Mouse (Mus musculus): ENCODE results near the gene Hist2h3c1. TPM values are rescaled to one million over a fixed set of nuclear protein-coding genes. Genes with fewer than 3 reads are reported as not detected.
"Not testable (repeated sequence)": the region's sequence is repeated elsewhere in the genome, so short reads cannot be mapped to it uniquely, and the experiment has no call there.

Gene Hist2h3c1
- total RNA-seq, 2 experiments from 2014 or later = not detected

DNA sequence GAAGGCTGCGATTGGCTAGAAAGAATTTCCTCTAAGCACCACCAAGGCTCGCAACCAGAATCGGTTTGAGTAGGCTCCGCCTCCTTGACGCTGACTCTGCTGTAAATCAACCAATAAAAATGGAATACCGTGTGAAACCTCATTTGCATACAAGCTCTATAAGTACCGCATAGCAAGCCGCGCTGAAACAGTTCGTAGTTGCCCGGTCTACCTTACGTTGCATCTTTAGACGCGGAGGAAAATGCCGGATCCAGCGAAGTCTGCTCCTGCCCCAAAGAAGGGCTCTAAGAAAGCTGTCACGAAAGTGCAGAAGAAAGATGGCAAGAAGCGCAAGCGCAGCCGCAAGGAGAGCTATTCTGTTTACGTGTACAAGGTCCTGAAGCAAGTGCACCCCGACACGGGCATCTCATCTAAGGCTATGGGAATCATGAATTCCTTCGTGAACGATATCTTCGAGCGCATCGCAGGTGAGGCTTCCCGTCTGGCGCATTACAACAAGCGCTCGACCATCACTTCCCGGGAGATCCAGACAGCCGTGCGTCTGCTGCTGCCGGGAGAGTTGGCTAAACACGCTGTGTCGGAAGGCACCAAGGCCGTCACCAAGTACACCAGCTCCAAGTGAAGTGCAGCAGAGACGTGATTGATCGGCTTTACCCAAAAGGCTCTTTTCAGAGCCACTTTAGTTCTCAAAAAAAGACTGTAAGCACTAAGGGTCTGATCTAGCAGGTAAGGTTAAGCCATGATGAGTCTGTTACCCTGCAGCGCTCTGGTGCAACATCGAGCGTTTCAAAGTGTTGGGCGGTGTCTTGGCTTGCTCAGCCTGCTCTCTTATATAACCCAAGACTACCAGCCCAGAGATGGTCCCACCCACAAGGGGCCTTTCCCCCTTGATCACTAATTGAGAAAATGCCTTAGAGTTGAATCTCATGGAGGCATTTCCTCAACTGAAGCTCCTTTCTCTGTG is 23.3 kb downstream of the Hist2h3c1 start, which contains the start of gene Hist2h2bb:
TSS of gene Hist2h2bb (plus strand) at position 242 of the 964 bp plus-strand sequence.
- intact Hi-C loops (cut with DNase I) = loop anchor here (10.0 kb wide), 1 partner anchor 205 kb away; no protein-coding TSS in a partner anchor
- DNase-seq (ENCODE audit: low spot score in 2 of 2) = peak; percentile 91 to 94

GRCm38 (mm10) chr3:96273591-96274465 is 27.3 kb downstream of the Hist2h3c1 start:
- intact Hi-C loops (cut with DNase I) = no loop called here

GRCm38 (mm10) chr3:96277428-96277799 is 30.9 kb downstream of the Hist2h3c1 start:
- intact Hi-C loops (cut with DNase I) = loop anchor here (5.0 kb wide), 2 partner anchors 225 to 320 kb away; partner anchors contain the start of gene Ankrd34a
- DNase-seq (ENCODE audit: low spot score in 2 of 2) = peak; percentile 45 to 47

More at GRCm38 (mm10) chr3:96273591-96274465, 27.3 kb downstream of the Hist2h3c1 start:
- DNase-seq (ENCODE audit: low spot score in 2 of 2) = no peak

GRCm38 (mm10) chr3:96277800-96278624 is 31.5 kb downstream of the Hist2h3c1 start:
- intact Hi-C loops (cut with DNase I) = loop anchor here (5.0 kb wide), 2 partner anchors 224 to 319 kb away; partner anchors contain the start of gene Ankrd34a
- DNase-seq (ENCODE audit: low spot score in 2 of 2) = peak; percentile 93

- intact Hi-C loops (cut with DNase I) = loop anchor here (5.0 kb wide), 1 partner anchor 162 kb away; no protein-coding TSS in a partner anchor
- DNase-seq (ENCODE audit: low spot score in 2 of 2) = no peak
These were observed 34.2 kb downstream of the Hist2h3c1 start for GRCm38 (mm10) chr3:96280660-96281059.

DNA sequence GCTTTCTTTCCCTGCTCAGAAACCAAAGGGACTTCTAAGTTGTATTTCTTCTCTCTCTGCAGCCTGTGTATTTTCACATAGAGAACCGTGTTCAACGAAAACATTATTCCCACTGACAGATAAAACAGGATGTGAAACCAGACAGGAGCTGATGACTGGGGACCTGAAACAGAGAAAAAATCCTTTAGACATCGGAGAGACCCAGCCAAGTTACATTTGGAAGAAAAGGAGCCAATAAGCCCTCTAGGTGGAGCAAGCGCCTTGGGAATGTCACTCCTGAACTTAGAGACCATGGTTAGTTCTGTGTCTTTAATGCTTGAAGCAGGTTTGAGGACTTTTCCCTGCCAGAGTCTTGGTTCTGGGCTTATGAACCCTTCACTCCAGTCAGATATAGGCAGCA is 38.0 kb downstream of the Hist2h3c1 start:
- DNase-seq (ENCODE audit: low spot score in 2 of 2) = no peak
- intact Hi-C loops (cut with DNase I) = loop anchor here (5.0 kb wide), 1 partner anchor 158 kb away; no protein-coding TSS in a partner anchor

- intact Hi-C loops (cut with DNase I); DNase-seq (ENCODE audit: low spot score in 2 of 2): not testable (repeated sequence)
These were observed 40.8 kb downstream of the Hist2h3c1 start for GRCm38 (mm10) chr3:96287334-96287733.

GRCm38 (mm10) chr3:96289201-96289600 is 42.7 kb downstream of the Hist2h3c1 start:
- intact Hi-C loops (cut with DNase I) = no loop called here

GRCm38 (mm10) chr3:96290727-96291126 is 44.2 kb downstream of the Hist2h3c1 start:
- intact Hi-C loops (cut with DNase I); DNase-seq (ENCODE audit: low spot score in 2 of 2): not testable (repeated sequence)

More at GRCm38 (mm10) chr3:96289201-96289600, 42.7 kb downstream of the Hist2h3c1 start:
- no peak for DNase-seq (ENCODE audit: low spot score in 2 of 2)

- no peak for DNase-seq (ENCODE audit: low spot score in 2 of 2)
- intact Hi-C loops (cut with DNase I) = no loop called here
These were observed 46.2 kb downstream of the Hist2h3c1 start for GRCm38 (mm10) chr3:96292641-96293040.

DNA sequence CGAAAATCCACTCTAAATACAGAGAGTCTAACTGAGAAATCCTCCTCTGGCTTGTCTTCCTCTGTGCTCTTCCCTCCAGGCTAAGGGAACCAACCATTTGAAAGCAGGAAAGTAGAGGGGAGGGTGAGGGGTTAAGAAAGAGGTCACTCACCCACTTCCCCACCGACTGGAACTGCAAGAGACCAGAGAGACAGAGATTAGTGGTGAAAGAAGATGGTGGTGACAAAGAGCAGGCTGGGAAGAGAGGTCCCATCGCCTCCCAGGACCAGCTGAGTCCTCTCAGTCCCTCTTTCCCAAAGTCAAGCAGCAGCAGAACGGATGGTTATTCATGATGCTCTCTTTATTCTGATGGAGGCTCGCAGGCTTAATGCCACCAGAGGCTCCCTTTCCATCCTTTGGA is 46.9 kb downstream of the Hist2h3c1 start:
- intact Hi-C loops (cut with DNase I) = no loop called here
- DNase-seq (ENCODE audit: low spot score in 2 of 2) = no peak

GRCm38 (mm10) chr3:96293787-96294186 is 47.3 kb downstream of the Hist2h3c1 start, which contains the start of gene Fcgr1:
Gene Fcgr1 (minus strand): TSS chr3:96293969.
- DNase-seq (ENCODE audit: low spot score in 2 of 2) = no peak
- intact Hi-C loops (cut with DNase I) = no loop called here

Small RNA genes within 50 kb of the gene (microRNA-seq; reads per million reads assigned to microRNA genes)
- gene Gm44492 = not detected
- not detected for gene Gm47311
- not detected for gene Gm47313

Other genes starting within 250 kb of the Hist2h3c1 start
- 10 to 100 TPM; 40.5 to 42.1 TPM for gene Vps45, start 188.2 kb upstream of the Hist2h3c1 start, total RNA-seq (2021)
- 10 to 100 TPM; 28.8 to 32.0 TPM for gene Otud7b, start 142.2 kb upstream of the Hist2h3c1 start, total RNA-seq (2021)
- gene Mtmr11, start 84.7 kb upstream of the Hist2h3c1 start, total RNA-seq (2021) = 1 to 10 TPM; 5.7 to 6.7 TPM
- 10 to 100 TPM; 40.7 to 42.9 TPM for gene Sf3b4, start 74.4 kb upstream of the Hist2h3c1 start, total RNA-seq (2021)
- 100 to 1,000 TPM; 399 to 446 TPM for gene Sv2a, start 65.5 kb upstream of the Hist2h3c1 start, total RNA-seq (2021)
- gene Bola1, start 27.0 kb upstream of the Hist2h3c1 start, total RNA-seq (2021) = 10 to 100 TPM; 13.3 to 19.4 TPM
- 10 to 100 TPM in 1 of 2 experiments, 1 to 10 TPM in 1; 10.0 to 11.1 TPM for gene Hist2h2ab, start 26.8 kb upstream of the Hist2h3c1 start, total RNA-seq (2021)
- 10 to 100 TPM; 24.2 to 27.9 TPM for gene Hist2h2ac, start 25.8 kb upstream of the Hist2h3c1 start, total RNA-seq (2021)
- gene Hist2h2be, start 25.6 kb upstream of the Hist2h3c1 start, total RNA-seq (2021) = 1 to 10 TPM; 4.8 to 5.1 TPM
- gene Hist2h3c2, start 7.6 kb upstream of the Hist2h3c1 start, total RNA-seq (2021) = 1 to 10 TPM; 5.9 to 6.1 TPM
- gene Hist2h2aa2, start 6.4 kb upstream of the Hist2h3c1 start, total RNA-seq (2021) = 100 to 1,000 TPM; 204 to 210 TPM
- 10 to 100 TPM in 1 of 2 experiments, 1 to 10 TPM in 1; 6.3 to 10.1 TPM for gene Hist2h2aa1, start 1.2 kb upstream of the Hist2h3c1 start, total RNA-seq (2021)
- 10 to 100 TPM; 27.9 to 34.6 TPM for gene Hist2h4, start 16.6 kb downstream of the Hist2h3c1 start, total RNA-seq (2021)
- gene Hist2h3b, start 22.0 kb downstream of the Hist2h3c1 start, total RNA-seq (2021) = 10 to 100 TPM; 60.7 to 62.3 TPM
- gene Hist2h2bb, start 23.1 kb downstream of the Hist2h3c1 start, total RNA-seq (2021) = 100 to 1,000 TPM; 148 to 154 TPM
- gene Fcgr1, start 47.3 kb downstream of the Hist2h3c1 start, total RNA-seq (2021) = 1 to 10 TPM; 2.1 to 2.2 TPM
- gene BC107364, start 205.6 kb downstream of the Hist2h3c1 start, total RNA-seq (2021) = not detected